Mouse (Mus musculus) CD4-positive, CD25-positive, alpha-beta regulatory T cell, adult 2 months (primary cell): ENCODE results near the gene Fnip2.
A peak's percentile ranks its signal among the peaks of the same experiment; 100 is the strongest.

Experiments
- DNase-seq: peaks from one replicate; pipeline ENCODE4 v3.0.0-alpha.2; 2012; ENCODE audit warnings: low read depth, low spot score

The Fnip2 gene

DNA sequence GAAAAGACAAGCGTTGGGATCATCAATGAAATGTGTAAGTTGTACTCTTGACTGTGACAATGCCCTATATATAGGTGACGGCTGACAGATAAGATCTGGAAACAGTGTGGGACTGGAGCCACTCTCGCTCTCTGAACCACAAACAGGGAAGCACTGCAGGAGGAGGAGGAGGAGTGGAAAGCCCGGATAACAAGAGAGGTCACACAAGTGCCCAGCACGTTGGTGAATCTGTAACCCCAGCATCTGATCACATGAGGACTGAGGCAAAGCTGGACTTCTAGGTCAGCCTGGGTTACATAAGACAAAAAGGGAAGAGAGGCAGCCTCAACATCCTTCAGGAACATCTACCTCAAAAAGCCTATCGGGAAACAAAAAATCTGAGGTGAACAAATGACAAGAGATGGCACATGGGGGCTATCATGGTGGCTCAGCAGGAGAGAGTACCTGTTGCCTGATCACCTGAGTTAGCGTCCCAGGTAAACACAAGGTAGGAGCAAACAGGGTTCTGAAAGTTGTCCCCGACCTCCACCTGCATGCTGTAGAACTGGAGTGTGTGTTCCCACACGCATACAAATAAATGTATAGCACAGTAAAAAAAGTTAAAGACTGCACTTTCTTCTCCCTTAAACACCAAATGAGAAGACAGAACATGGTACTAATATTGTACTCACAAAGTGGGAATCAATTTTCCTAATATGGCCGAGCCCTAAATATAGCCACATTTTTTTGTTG, 2.6 kb downstream of the Fnip2 start:
- DNase-seq = no peak

DNA sequence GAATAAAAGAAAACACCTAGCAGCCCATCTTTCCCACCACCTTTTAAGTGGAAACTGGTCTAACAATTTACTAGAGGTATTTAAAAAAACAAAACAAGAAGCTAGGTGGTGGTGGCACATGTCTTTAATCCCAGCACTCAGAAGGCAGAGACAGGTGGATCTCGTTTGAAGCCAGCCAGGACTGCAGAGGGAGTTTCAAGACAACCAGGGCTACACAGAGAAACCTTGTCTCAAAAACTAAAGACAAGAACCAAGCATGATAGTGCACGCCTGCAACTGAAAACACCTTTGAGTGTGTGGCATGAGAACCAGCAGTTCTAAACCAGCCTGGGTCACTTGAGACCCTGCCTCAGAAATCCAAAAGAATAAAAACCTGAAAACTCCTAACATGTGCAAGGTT, 4.1 kb downstream of the Fnip2 start:
- DNase-seq = no peak

DNA sequence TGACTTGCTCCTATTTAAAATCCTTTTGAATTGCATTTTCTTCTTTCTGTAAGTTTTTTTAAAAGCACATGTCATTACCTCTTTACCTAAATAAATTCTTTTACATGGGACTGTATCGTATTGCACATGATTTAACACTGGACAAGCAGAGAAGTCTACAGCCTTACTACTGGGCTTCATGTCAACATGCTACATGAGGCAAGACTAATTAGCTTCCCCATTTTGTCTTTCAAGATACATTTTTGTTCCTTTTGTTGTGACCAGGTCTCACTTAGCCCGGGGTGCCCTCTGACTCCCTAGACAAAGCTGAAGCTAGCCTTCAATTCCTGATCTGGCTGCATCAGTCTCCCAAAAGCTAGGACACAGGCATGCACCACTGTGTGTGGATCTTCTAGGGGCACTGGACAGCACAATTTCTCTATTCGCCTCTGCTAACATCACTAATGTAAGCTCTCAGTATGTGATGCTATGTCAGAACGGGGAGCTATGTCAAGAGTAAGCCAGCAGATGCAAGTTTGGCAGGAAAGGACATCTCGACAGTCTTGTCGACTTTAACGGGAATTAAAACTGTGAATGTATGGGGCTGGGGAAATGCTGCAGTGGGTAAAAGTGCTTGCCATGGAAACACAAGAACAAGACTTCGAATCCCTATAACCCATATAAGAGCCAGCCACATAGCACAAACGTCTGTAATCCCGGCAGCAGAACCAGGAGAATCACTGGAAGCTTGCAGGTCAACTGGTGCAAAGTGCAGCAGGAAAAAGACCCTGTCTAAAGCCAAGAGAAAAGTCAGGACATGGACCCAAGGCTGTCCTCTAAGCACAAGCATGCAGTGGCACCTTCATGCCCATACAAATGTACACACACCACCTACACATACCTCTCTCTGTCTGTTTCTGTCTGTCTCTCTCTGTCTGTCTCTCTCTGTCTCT, 5.5 kb downstream of the Fnip2 start:
- DNase-seq = no peak

DNA sequence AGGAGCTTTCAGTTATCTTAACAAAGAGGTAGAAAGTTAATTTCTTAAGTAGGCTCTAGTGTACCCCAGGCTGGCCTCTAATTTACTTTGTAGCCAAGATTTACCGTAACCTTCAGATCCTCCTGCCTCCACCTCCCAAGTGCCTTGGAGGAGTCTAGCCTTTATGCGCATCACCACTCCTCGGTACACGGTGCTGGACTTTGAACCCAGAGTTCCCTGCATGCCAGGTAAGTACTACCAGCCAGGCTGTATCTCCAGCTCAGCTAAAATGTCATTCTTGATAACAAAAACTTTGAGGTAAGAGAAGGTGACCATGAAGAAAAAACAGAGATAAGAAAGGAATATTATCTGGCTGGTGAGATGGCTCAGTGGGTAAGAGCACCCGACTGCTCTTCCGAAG, 7.0 kb downstream of the Fnip2 start:
- no peak for DNase-seq

GRCm38 (mm10) chr3:79559773-79560045, 7.9 kb downstream of the Fnip2 start:
- no peak for DNase-seq

DNA sequence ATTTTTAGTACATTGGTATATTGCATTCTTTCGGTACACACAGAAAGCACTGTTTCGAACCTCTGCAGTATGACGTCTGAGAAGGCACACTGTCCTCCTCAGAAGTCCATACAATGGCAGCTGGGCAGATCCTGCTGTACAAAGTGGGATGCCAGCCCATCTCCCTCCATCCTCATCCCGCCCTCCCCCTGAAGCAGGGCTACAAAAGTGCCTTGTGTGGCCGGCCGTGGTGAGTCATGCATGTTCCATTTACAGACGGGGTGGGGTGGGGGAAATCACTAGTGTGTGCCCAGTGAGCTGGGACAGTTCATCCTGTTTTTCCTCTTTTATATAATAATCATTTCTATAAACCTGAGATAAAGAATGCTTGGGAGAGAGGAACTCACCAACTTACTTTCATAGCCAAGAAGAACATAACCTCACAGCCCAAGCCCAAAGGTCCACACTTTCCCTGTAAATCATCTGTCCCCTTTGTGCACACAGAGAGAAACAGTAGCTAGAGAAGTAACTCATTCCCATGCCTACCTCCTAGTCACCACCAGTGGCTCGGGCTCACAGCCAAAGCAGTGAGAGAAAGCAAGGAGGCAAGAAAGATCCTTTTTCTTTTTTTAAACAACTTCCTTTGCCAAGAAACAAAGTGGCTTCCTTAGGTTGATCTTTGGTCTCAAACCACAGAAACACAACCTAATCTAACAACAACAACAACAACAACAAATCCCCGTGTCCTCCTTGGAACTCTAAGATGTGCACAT, 8.4 kb downstream of the Fnip2 start:
- DNase-seq = no peak

DNA sequence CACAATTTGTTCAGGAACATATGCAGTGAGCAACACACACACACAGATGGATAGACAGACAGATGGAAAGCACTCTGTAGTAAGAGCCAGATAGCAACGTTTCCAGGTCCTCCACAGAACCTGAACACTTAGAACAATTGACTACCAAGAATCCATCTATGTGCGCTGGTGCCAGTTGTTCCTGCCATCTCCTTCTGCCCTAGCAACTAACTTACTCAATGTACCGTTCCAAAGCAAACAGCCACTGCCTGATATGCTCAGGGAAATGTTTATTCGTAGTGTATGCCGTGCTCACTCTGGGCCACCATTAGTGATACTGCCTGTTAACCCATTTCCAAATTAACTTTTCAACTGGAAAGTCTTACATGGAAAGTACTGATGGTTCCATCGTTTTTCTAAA, 12.5 kb downstream of the Fnip2 start:
- no peak for DNase-seq

GRCm38 (mm10) chr3:79553779-79554178, 13.8 kb downstream of the Fnip2 start:
- no peak for DNase-seq

DNA sequence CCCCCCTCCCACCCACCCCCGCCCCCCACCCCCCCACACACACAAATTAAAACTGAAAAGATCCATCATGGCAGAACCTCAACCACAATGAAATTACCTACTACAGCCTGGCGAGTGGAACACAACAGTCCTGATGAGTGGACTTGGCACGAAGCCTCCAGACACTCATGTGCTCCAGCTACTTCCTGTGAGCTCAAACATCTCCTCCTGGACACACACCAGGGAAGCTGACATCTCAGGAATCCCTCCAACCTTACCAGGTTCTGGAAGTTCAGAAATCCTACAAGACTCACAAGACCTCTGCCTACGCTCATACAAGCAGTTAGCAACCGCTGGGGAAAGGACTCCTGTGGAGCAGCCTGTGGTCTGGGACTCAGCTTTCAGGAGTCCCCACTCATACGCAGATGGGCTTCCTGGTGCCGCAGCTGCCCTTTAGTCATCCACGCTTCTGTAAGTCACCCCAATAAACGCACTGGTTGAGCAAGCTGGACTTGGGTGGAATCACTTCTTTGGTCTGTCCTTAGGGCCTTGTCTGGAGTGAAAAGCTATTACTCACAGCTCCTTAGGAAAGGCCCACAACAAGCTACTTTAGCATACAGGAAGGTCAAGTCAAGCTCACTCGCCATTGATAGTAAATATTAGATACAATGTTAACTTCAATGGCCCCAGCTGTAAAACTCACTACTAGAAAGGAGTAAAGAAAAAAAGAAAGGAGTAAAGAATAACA, 15.6 kb downstream of the Fnip2 start:
- DNase-seq = no peak

DNA sequence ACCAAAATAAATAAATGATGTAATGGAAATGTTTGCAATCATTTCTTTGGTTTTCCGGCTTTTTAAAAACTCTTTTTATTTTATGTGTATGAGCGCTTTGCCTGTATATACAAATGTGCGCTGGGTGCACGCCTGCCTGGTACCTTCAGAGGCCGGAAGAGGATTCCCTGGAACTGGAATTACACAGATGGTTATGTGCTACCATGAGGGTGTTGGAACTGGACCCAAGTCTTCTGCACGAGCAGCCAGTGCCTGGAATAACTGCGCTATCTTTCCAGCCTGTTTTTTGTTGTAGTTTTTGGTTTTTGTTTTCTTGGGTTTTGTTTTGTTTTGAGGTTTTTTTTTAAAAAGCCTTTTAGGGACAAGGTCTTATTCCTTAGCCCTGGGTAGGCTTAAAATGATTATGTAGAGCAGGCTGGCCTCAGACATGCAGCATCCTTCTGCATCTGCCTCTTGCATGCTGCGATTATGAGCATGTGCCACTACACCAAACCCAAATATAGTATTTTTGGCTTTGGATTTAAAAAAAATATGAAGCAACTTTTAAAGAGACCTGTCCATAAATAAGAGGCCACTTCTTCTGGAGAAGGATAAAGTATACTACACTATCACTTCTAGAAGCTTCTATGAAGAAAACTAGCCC, 17.7 kb downstream of the Fnip2 start:
- DNase-seq = no peak

- no peak for DNase-seq
These were observed 18.7 kb downstream of the Fnip2 start for GRCm38 (mm10) chr3:79548681-79549437.

DNA sequence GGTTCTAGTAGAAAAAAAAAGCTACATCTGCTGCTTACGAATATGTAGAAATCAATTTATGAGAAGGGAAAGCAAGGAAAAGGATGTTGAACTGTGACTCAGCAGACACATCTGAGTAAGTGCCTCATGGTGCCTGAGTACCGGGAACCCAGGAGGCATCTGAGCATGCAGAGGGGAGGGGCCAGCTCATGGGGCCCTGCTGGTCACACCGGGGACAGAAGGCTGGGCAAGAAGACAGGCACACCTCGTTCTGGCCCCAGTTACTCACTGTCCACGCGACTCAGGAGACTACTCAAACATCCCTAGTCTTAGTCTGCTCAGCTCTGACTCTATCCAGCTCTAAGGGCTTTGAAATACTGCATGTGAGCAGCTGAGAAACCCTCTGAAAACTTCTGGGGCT, 25.0 kb downstream of the Fnip2 start:
- DNase-seq = no peak

GRCm38 (mm10) chr3:79539656-79540055, 27.9 kb downstream of the Fnip2 start:
- DNase-seq = no peak

GRCm38 (mm10) chr3:79539124-79539523, 28.5 kb downstream of the Fnip2 start:
- no peak for DNase-seq

- DNase-seq = peak; percentile 10
These were observed 29.3 kb downstream of the Fnip2 start for GRCm38 (mm10) chr3:79538342-79538741.

GRCm38 (mm10) chr3:79537626-79538203, 29.9 kb downstream of the Fnip2 start:
- DNase-seq = no peak

DNA sequence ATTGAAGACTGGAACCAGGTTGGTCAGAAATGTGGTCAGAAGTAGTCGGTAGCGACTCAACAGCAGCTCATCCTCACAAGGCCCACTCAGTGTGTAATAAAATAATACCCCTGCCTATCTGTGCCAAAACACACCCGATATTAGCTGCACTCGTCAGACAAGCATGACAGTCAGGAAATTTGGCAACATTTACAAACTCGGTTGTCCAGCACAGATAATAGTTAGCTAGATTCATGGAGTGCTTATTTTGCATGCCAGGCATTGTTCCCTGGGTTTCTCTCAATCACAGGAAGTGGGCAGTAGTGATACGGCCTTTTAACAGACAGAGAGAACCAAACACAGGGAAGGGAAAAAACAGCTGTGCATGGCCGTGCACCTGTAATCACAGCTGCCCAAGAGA, 30.6 kb downstream of the Fnip2 start:
- no peak for DNase-seq

DNA sequence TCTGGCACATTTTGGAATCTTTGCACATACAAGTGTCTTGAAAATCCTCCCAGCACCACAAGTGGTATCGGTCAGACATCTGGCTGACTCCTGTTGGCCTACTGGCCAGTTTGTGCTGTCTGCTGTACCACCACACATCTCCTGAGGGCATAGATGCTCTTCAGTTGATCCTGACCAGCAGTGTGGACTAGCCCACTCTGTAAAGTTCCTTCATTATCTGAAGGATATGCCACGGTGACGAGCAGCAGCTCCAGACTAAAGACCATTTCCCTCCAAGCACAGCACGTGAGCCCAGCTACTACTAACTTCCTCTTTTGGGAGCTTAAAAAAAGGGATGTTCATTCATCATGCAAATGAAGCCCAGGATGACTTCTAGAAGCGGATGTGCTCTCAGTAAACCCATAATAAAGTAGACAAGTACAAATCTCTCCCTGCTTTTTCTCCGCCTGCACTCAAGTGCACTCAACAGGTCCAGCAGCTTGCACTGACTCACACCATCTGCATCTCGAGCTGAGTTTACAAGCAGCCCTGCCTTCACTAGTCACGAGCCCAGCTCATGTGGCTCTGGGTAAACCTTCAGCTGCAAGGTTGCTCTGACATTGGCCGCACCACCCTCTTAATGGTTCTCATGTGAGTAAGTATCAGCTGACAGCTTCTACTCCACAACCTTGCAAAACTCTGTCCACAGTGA, 35.9 kb downstream of the Fnip2 start:
- no peak for DNase-seq

DNA sequence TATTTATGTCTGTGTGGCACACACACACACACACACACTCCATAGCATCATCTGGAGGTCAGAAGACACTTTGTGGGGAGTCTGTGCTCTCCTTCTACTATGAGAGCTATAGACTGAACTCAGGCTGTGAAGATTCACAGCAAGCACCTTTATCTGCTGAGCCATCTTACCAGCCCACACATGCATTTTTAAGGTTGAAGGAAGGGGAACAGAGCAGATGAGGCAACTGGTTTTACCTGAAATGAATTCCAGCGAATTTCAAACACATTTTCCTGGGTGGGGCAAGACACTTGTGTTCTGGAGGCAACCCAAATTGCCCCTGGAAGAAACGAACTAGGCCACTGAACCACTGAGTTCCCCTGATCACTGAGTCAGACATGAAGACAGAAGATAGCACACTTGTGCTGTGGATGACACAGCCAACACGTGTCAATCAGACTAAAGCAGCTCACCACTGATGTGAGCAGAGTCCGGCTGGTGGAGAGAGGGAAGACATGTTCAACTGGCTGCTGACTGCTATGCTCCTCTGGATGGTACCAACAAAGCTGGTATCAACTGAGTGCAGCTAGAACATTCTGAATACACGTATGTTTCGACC, 38.0 kb downstream of the Fnip2 start:
- no peak for DNase-seq
